Mouse (Mus musculus): ENCODE data around the gene Stra6l. TPM values are rescaled to one million over a fixed set of nuclear protein-coding genes. Genes with fewer than 3 reads are reported as not detected.

Stra6l gene
- 0.15 TPM in 2 replicates for polyA plus RNA-seq (2016; fragmentation: Nextera tagmentation; extraction: Ambion mirVana)

DNA sequence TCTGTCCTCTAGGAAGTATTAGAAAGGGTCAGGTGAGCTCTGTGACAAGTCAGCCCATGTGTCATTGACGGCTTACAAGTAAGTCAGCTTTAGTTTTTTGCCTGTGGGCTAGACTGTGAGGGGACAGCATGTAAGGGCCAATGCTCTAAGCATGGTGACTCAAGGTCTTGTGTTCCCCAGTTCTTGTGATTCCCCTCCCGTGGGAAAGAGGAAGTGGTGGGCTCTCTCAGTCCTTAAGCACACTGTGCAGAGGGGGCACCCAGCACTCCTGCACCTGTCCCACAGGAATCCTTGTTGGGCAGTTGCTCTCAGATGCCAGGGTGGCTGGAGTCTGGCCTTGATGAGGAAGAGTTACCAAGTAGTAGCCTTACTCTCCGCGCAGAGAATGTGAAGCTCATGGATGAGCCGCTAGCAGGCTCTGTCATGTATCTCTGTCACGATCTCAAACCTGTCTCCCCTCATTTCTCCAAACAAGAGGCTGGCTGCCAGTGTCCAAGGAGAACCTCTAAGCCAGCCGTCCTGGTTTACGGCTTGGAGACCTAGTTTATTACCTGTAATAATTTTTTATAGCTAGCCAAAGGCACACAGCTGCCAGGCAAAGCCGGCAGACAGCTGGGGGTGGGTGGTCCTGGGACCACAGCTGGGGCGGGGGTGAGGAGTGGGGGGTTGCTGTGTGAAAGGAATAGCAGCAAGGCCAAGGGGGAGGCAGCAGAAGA lies at the start of gene Stra6l:
Gene Stra6l, plus strand, starts transcription at position 556 of the 716 bp plus-strand sequence.
- no peak within 1 kb of the TSS for H3K4me2 ChIP-seq
- H3K4me3 ChIP-seq: no peak within 1 kb of the TSS
- no peaks in the 10 kb centered on the region for H3K9me3 ChIP-seq (replicated peaks)
- peaks cover 18% of the 10 kb centered on the region for H3K4me1 ChIP-seq (replicated peaks)
- H3K27me3 ChIP-seq (replicated peaks): peaks cover 35% of the 10 kb centered on the region
- WGBS: 56% methylated on average over 10 of the region's 10 CpGs
- no peaks in the 10 kb centered on the region for H3K36me3 ChIP-seq
- no peak within 1 kb of the TSS for H3K27ac ChIP-seq (ENCODE audit: poor library complexity, severe bottlenecking)
- no peak for ATAC-seq (ENCODE audit: insufficient number of reproducible peaks, low FRiP score)
- H3K9ac ChIP-seq: no peak within 1 kb of the TSS

DNA sequence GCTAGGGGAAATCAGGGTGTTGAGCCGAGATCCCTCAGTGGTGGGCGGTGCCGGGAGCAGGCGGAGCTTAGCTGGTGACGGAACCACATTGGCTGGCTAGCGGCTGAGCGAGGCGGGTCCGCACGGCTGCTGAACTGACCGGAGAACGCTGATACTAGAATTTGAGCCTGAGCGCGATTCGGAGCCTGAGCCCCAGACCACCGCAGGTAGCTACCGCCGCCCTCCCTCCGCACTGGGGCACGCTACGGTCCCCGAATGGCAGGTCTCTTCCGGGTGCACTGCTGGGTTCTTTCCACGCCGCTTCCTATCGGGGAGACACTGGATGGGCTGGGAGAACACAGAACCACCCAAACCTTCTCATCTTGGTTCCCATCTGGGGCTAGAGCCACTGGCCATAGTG lies 49.5 kb upstream of the Stra6l start, which contains the start of gene Aldh1b1:
Gene Aldh1b1, plus strand, starts transcription at position 59 of the 400 bp plus-strand sequence.
- H3K9ac ChIP-seq: peak within 1 kb of the TSS; percentile 68
- peak within 1 kb of the TSS; percentile 54 for H3K4me3 ChIP-seq
- peaks cover 17% of the 10 kb centered on the region for H3K36me3 ChIP-seq
- H3K27me3 ChIP-seq (replicated peaks): 0 out of 2 replicates have a peak, but pooled peaks cover 2% of the 10 kb centered on the region
- peak within 1 kb of the TSS; percentile 63 for H3K27ac ChIP-seq (ENCODE audit: poor library complexity, severe bottlenecking)
- WGBS: under 1% methylated on average over 26 of the region's 26 CpGs
- peak; percentile 63; the same call in 1 of the 2 replicates for ATAC-seq (ENCODE audit: insufficient number of reproducible peaks, low FRiP score)
- H3K4me2 ChIP-seq: peak within 1 kb of the TSS; percentile 76
- peaks cover 44% of the 10 kb centered on the region for H3K4me1 ChIP-seq (replicated peaks)
- H3K9me3 ChIP-seq (replicated peaks): no peaks in the 10 kb centered on the region

DNA sequence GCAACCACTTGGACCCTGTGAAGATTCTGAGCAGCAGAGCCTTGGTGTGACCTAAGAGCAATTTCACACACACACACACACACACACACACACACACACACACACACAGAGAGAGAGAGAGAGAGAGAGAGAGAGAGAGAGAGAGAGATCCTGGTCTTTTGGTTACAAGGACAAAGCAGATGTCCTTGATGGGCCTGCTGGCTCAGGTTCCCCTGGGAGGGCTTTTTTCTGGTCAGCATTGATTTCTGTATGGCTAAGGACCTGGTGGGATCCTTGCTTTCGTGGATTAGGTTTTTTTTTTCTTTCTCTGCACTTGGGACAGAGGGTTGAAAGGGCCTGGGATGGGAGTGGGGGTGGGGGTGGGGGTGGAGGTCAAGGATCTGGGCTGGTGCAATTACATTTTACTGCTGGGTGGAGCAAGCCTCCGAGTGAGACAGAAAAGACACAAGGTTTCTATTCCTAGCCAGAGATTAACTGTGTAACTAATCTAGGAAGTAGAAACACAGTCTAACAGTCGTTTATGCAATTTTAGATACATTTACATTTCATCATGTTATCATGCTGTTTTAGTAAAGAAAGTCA lies 48.4 kb upstream of the Stra6l start:
- H3K9me3 ChIP-seq (replicated peaks): no peaks in the 10 kb centered on the region
- peaks cover 44% of the 10 kb centered on the region for H3K4me1 ChIP-seq (replicated peaks)
- no peaks in the 10 kb centered on the region for H3K27me3 ChIP-seq (replicated peaks)
- H3K4me2 ChIP-seq: peak overlapping the region; percentile 76
- no peak overlapping the region for H3K9ac ChIP-seq
- ATAC-seq (ENCODE audit: insufficient number of reproducible peaks, low FRiP score): no peak
- H3K36me3 ChIP-seq: peaks cover 21% of the 10 kb centered on the region
- WGBS: 27% methylated on average over 3 of the region's 3 CpGs
- H3K4me3 ChIP-seq: no peak overlapping the region
- peak overlapping the region; percentile 63 for H3K27ac ChIP-seq (ENCODE audit: poor library complexity, severe bottlenecking)

DNA sequence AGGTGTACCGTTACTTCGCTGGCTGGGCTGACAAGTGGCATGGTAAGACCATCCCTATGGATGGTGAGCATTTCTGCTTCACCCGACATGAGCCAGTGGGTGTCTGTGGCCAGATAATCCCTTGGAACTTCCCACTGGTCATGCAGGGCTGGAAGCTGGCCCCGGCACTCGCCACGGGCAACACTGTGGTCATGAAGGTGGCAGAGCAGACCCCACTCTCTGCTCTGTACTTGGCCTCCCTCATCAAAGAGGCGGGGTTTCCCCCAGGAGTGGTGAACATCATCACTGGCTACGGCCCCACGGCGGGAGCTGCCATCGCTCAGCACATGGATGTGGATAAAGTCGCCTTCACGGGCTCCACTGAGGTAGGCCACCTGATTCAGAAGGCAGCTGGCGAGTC lies 45.6 kb upstream of the Stra6l start:
- no peak overlapping the region for H3K9ac ChIP-seq
- peaks cover 24% of the 10 kb centered on the region for H3K4me1 ChIP-seq (replicated peaks)
- peaks cover 25% of the 10 kb centered on the region for H3K36me3 ChIP-seq
- WGBS: 90% methylated on average over 14 of the region's 14 CpGs
- no peak overlapping the region for H3K4me3 ChIP-seq
- H3K27me3 ChIP-seq (replicated peaks): peaks cover 11% of the 10 kb centered on the region
- H3K4me2 ChIP-seq: no peak overlapping the region
- ATAC-seq (ENCODE audit: insufficient number of reproducible peaks, low FRiP score): no peak
- no peak overlapping the region for H3K27ac ChIP-seq (ENCODE audit: poor library complexity, severe bottlenecking)
- no peaks in the 10 kb centered on the region for H3K9me3 ChIP-seq (replicated peaks)

DNA sequence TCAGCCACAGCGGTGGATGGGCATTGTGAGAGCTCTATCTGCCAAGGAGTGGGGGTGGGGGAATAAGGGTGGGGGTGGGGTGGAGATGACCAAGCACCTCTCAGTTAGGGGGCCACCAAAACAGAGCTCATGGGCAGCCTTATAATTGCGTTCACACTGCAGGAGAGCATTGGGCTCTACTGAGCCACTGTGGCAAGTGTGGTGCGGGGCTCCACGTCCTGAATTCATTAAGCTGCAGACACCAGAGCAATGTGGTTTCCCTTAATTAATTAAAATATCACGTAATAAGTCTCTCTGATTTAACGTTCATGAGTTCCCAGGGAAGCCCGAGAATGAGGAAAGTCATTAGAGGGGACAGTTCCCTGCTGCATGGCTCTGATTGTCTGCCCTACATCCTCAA lies 40.4 kb upstream of the Stra6l start:
- H3K27ac ChIP-seq (ENCODE audit: poor library complexity, severe bottlenecking): no peak overlapping the region
- H3K9me3 ChIP-seq (replicated peaks): no peaks in the 10 kb centered on the region
- H3K27me3 ChIP-seq (replicated peaks): peaks cover 25% of the 10 kb centered on the region
- no peak overlapping the region for H3K4me2 ChIP-seq
- ATAC-seq (ENCODE audit: insufficient number of reproducible peaks, low FRiP score): no peak
- peaks cover 17% of the 10 kb centered on the region for H3K36me3 ChIP-seq
- H3K4me1 ChIP-seq (replicated peaks): no peaks in the 10 kb centered on the region
- 42% methylated on average over 7 of the region's 7 CpGs for WGBS
- no peak overlapping the region for H3K4me3 ChIP-seq
- H3K9ac ChIP-seq: no peak overlapping the region

DNA sequence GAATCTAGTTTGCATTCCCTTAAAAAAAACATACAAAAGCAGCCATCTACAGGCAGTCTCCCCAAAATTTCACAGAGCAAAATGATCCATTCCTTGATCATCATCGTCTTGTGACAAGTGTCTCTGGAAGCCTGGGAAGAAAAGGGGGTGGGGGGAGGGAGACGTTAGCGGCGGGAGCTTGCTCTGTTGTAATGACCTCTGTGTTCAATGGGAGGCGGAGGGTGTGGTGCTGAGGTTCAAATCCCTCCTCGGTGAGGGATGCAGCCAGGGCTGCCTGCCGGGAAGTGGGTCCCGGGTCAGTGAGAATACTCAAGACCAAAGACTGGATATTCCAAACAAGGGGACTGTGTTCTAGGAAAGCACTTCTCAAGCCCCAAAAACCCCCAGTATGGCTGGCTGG lies 37.2 kb upstream of the Stra6l start:
- H3K4me3 ChIP-seq: no peak overlapping the region
- WGBS: 28% methylated on average over 8 of the region's 8 CpGs
- no peak for ATAC-seq (ENCODE audit: insufficient number of reproducible peaks, low FRiP score)

DNA sequence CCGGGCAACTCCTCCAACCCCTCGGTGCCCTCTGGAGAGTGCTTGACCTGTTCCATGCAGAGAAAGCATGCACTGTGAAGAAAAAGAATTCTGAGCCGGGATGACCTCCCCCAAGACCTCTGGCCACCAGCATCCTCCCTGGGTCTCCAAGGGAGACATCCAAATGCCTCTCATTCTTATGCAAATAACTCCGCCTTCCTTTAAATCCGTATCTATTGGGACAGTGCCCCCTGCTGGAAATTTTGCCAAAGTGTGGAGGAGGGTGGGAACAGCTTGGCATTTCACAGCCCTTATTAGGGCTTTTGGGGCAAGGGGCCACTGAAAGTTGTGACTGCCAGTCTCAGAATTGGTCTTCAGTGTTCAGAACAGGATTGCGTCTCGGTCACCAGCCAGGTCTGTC lies 32.9 kb upstream of the Stra6l start:
- Histone ChIP-seq H3K4me1 (replicated peaks) (peaks cover 26% of the 10 kb centered on the region), H3K4me3 (no peak overlapping the region), H3K9me3 (replicated peaks) (no peaks in the 10 kb centered on the region), H3K27ac (ENCODE audit: poor library complexity, severe bottlenecking) (no peak overlapping the region), H3K27me3 (replicated peaks) (peaks cover 18% of the 10 kb centered on the region), H3K4me2 (no peak overlapping the region), H3K9ac (no peak overlapping the region), H3K36me3 (0 out of 2 replicates have a peak, but pooled peaks cover 3% of the 10 kb centered on the region)
- WGBS: 35% methylated on average over 7 of the region's 7 CpGs
- no peak for ATAC-seq (ENCODE audit: insufficient number of reproducible peaks, low FRiP score)

More for the DNA sequence above, 37.2 kb upstream of the Stra6l start:
- H3K9ac ChIP-seq: no peak overlapping the region
- no peak overlapping the region for H3K27ac ChIP-seq (ENCODE audit: poor library complexity, severe bottlenecking)
- no peaks in the 10 kb centered on the region; the same call in 1 of the 2 replicates for H3K4me1 ChIP-seq (replicated peaks)
- peaks cover 35% of the 10 kb centered on the region for H3K27me3 ChIP-seq (replicated peaks)
- no peaks in the 10 kb centered on the region for H3K9me3 ChIP-seq (replicated peaks)
- 0 out of 2 replicates have a peak, but pooled peaks cover 3% of the 10 kb centered on the region for H3K36me3 ChIP-seq
- no peak overlapping the region for H3K4me2 ChIP-seq

DNA sequence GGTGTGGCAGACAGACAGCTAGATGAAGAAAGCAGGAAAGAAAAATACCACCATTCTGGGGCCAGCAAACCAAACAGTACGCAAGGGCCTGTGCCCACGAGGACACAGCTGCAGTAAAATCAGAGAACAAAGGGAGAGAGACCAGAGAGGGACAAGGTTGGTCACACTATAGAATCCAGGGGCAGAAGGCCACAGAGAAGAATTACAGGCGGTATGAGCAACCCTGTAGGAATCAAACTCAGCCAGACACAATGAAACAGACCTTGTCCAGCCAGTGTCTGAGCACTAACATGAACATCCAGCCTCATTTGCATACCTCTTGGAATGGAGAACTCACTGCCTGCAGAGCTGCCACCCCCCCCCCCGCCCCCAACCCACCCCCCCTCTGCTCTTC lies 29.7 kb upstream of the Stra6l start:
- Histone ChIP-seq H3K27ac (ENCODE audit: poor library complexity, severe bottlenecking) (peak overlapping the region; percentile 90), H3K27me3 (replicated peaks) (peaks cover 19% of the 10 kb centered on the region), H3K9me3 (replicated peaks) (no peaks in the 10 kb centered on the region), H3K9ac (0 out of 2 replicates have a peak overlapping the region, but pooled peaks have one; percentile 11), H3K4me2 (peak overlapping the region; percentile 60), H3K4me3 (no peak overlapping the region), H3K36me3 (0 out of 2 replicates have a peak, but pooled peaks cover 3% of the 10 kb centered on the region), H3K4me1 (replicated peaks) (peaks cover 53% of the 10 kb centered on the region)
- WGBS: 9% methylated on average over 4 of the region's 4 CpGs
- no peak; the same call in 1 of the 2 replicates for ATAC-seq (ENCODE audit: insufficient number of reproducible peaks, low FRiP score)

DNA sequence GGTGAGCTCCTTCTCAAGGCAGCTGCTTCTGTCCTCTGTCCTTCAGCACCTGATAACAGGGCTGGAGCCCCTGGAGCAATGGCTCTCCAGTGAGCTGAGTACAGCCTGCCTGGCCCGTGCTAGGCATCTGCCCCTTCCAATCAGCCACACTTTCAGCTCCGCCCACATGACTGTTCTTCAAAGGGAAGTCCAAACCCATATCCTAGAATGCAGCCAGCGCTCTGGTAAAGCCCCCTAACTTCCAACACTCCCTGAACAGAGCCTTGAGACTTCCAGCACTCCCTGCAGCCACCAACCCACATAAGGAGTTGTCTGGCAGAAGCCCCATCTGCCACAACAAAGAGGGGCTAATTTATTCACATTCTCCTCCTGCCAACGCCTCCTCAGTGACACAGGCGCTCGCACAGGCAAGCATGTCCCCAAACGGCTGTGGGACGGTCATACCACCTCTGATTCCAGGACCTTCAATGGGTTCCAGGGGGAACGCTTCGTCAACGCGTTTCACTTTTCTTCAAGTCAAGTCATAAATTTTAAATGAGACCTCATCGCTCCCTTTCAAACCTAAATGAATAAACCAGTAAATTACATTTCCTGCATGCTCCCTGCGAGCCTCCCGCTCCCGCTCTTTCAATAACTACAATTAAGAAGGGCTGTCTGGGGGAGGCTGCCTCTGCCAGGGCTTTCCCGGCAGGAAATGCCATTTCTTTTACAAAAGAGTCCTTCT lies 29.1 kb upstream of the Stra6l start:
- no peaks in the 10 kb centered on the region for H3K9me3 ChIP-seq (replicated peaks)
- ATAC-seq (ENCODE audit: insufficient number of reproducible peaks, low FRiP score): peak; percentile 86
- peak overlapping the region; percentile 17; the same call in 1 of the 2 replicates for H3K4me3 ChIP-seq
- peaks cover 59% of the 10 kb centered on the region for H3K4me1 ChIP-seq (replicated peaks)
- peak overlapping the region; percentile 60 for H3K4me2 ChIP-seq
- no peak overlapping the region; the same call in 1 of the 2 replicates for H3K9ac ChIP-seq
- 0 out of 2 replicates have a peak, but pooled peaks cover 3% of the 10 kb centered on the region for H3K36me3 ChIP-seq
- WGBS: 1% methylated on average over 17 of the region's 17 CpGs
- peaks cover 22% of the 10 kb centered on the region for H3K27me3 ChIP-seq (replicated peaks)
- peak overlapping the region; percentile 90 for H3K27ac ChIP-seq (ENCODE audit: poor library complexity, severe bottlenecking)

DNA sequence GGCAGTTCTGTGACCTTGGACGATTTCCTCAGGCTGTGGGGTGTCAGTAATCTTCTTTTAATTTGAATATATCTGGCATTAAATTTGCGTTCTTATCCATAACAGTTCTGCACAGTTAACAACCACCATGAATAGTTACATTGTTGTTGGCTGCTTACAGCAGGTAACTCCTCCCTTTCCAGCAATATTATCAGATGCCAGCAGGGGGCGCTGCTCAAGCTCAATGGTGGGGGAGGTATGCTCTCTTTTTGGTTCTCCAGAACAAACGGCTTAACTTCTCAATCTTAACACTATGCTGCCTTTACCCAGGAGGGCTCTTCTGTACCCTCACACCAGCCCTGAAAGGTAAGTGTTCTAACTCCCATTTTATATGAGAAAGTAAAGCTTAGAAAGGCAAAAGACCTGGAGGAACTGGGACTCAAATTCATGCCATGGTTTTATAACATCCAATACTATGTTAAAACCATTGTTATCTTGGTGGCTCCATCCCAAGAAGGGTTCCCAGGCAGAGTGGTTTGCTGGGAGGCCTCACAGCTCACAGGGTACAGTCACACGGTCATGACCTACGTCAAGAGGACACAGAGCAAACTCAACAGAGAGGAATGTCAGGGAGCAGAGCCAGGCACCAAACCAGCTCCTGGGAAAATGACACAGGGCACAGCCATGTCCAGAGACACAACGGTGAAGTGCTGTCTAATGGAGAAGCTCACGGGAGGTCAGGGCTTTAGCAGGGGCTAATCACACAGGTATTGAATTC lies 28.2 kb upstream of the Stra6l start:
- 15% methylated on average over 8 of the region's 8 CpGs for WGBS
- Histone ChIP-seq H3K4me3 (no peak overlapping the region), H3K36me3 (no peaks in the 10 kb centered on the region), H3K4me2 (peak overlapping the region; percentile 60), H3K27me3 (replicated peaks) (peaks cover 30% of the 10 kb centered on the region), H3K9me3 (replicated peaks) (no peaks in the 10 kb centered on the region), H3K27ac (ENCODE audit: poor library complexity, severe bottlenecking) (peak overlapping the region; percentile 90), H3K9ac (no peak overlapping the region), H3K4me1 (replicated peaks) (peaks cover 67% of the 10 kb centered on the region)
- no peak; the same call in 1 of the 2 replicates for ATAC-seq (ENCODE audit: insufficient number of reproducible peaks, low FRiP score)
